Mouse (Mus musculus) hindbrain, embryonic 15.5 days (tissue): ENCODE measurements around the gene Whrn. TPM values are rescaled to one million over a fixed set of nuclear protein-coding genes. Genes with fewer than 3 reads are reported as not detected.

Experiments
- ATAC-seq: fragments of 200-750 bp; cut with Nextera tagmentation; 2 replicates; pipeline ENCODE4 v1.8.0; 2017; ENCODE audit warnings: low read depth, moderate number of reproducible peaks, moderate TSS enrichment; ENCODE audit not compliant: low FRiP score
- H3K27ac ChIP-seq: fragments of 300-500 bp; sonication (generic); replicated peaks from 2 replicates; pipeline ENCODE4 v1.5.1; 2015; ENCODE audit warnings: mild to moderate bottlenecking, inconsistent platforms
- H3K27me3 ChIP-seq: fragments of 300-500 bp; sonication (generic); 2 replicates; pipeline ENCODE4 v1.6.1; 2015; ENCODE audit warnings: control low read depth, inconsistent platforms
- H3K36me3 ChIP-seq: fragments of 300-500 bp; sonication (generic); 2 replicates; pipeline ENCODE4 v1.6.1; 2015; ENCODE audit warnings: control low read depth, inconsistent platforms
- H3K4me1 ChIP-seq: fragments of 300-500 bp; sonication (generic); replicated peaks from 2 replicates; pipeline ENCODE4 v1.6.1; 2015; ENCODE audit warnings: control low read depth, inconsistent platforms
- H3K4me2 ChIP-seq: fragments of 300-500 bp; sonication (generic); 2 replicates; pipeline ENCODE4 v1.6.1; 2015; ENCODE audit warnings: moderate library complexity, mild to moderate bottlenecking, inconsistent platforms
- H3K4me3 ChIP-seq: fragments of 300-500 bp; sonication (generic); 2 replicates; pipeline ENCODE4 v1.5.1; 2015; ENCODE audit warnings: mild to moderate bottlenecking, inconsistent platforms
- H3K9ac ChIP-seq: fragments of 300-500 bp; sonication (generic); 2 replicates; pipeline ENCODE4 v1.6.1; 2015; ENCODE audit warnings: inconsistent platforms
- H3K9me3 ChIP-seq: fragments of 300-500 bp; sonication (generic); 2 replicates; pipeline ENCODE4 v1.6.1; 2016; ENCODE audit warnings: control low read depth, inconsistent platforms
- WGBS: fragments of 180-500 bp; shearing (Covaris S2); methylation state at CpG from one replicate; pipeline ENCODE4 v1.1.7; 2015; 5-methylcytosine and 5-hydroxymethylcytosine counted together
- polyA plus RNA-seq: library from polyadenylated mRNA; unstranded; fragments of >200 nt; fragmentation: Nextera tagmentation; extraction: Ambion mirVana; gene quantifications from 2 replicates; pipeline ENCODE4 v1.2.1, GENCODE M21; 2015

Whrn gene
- polyA plus RNA-seq, 1 experiment from 2014 or later = 7.1 TPM

DNA sequence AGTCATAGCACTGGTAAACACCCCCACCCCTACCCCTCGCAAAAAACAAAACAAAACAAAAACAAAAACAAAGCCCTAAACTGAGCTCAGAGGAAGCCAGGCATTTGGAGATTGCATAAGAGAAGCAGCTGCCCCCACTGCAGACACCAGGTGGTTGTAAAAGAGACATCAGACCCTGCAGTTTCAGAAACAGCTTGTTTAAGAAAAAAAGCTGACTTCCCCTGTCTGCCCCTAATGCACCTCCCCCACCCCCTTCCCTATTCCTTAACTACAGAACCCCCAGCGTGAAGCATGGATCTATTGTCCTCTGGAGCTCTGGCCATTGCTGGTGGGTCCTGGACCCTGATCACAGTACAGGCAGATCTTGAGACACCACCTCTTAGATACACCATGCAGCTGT lies 21.4 kb downstream of the Whrn start:
- no peak overlapping the region for H3K4me2 ChIP-seq

GRCm38 (mm10) chr4:63467338-63467737 lies 28.5 kb downstream of the Whrn start:
- H3K36me3 ChIP-seq = no peaks in the 10 kb centered on the region
- H3K4me2 ChIP-seq = no peak overlapping the region
- WGBS = 58% methylated on average over 9 of the region's 10 CpGs
- H3K4me1 ChIP-seq = 0 out of 2 replicates have a peak, but pooled peaks cover 3% of the 10 kb centered on the region
- no peak overlapping the region for H3K27ac ChIP-seq
- H3K9me3 ChIP-seq = no peaks in the 10 kb centered on the region
- no peak overlapping the region for H3K9ac ChIP-seq
- no peak overlapping the region for H3K4me3 ChIP-seq
- ATAC-seq = peak; percentile 46; the same call in 1 of the 2 replicates
- H3K27me3 ChIP-seq = no peaks in the 10 kb centered on the region

More for the DNA sequence above, 21.4 kb downstream of the Whrn start:
- ATAC-seq = no peak
- Histone ChIP-seq H3K36me3 (no peaks in the 10 kb centered on the region), H3K9me3 (no peaks in the 10 kb centered on the region), H3K27ac (no peak overlapping the region), H3K9ac (no peak overlapping the region), H3K4me1 (no peaks in the 10 kb centered on the region), H3K4me3 (no peak overlapping the region), H3K27me3 (no peaks in the 10 kb centered on the region)
- 22% methylated on average over 2 of the region's 2 CpGs for WGBS

DNA sequence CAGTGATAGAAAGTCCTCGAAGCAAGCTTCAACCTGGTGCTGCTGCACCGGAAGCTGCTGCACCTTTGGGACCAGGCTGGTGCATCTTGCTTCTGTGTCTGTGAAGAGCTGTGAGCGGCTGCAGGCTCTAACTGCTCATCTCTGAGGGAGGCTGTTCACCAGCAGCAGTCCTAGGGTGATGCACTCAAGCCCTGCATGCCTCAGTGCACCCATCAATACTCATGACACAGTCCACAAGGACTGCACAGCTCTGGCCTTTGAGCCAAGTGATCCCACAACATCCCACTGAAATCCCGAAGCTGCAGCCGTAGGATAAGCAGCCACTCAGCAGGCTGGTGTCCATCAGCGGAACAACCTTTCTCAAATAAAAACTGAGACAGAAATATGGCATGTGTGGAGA lies 29.6 kb downstream of the Whrn start:
- Histone ChIP-seq H3K27me3 (no peaks in the 10 kb centered on the region), H3K36me3 (no peaks in the 10 kb centered on the region), H3K9ac (no peak overlapping the region), H3K27ac (no peak overlapping the region), H3K4me2 (no peak overlapping the region), H3K9me3 (no peaks in the 10 kb centered on the region), H3K4me1 (0 out of 2 replicates have a peak, but pooled peaks cover 3% of the 10 kb centered on the region), H3K4me3 (no peak overlapping the region)
- no peak for ATAC-seq
- 66% methylated on average over 6 of the region's 6 CpGs for WGBS

DNA sequence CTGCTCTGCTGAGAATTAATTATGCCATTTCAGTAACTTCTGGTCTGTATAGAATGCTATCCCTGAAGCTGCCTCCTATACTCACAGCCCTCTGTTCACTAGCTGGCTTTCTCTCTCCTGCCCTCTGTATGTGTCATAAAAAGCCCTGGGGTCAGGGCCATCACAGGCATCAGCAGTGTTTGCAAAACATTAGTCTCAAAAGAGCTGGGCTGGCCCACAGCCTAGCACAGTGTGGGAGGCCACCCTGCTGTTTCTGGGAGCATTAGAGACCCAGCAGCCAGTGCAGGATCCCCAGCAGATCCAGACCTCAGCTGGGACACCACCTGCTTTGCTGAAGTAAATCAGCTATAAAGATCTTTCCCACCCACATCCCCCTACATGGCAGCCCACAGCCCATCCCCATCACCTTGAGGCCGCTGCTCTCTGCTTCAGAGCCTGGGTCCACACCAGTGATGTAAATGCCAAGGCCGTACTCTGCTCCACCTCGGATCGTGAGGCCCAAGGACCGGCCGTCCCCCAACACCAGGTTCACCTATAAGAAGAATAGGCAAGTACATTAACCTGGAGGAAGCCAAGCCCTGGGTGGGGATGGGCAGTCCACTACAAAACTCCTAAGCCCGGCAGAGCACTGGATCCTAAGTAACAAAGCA lies 34.8 kb downstream of the Whrn start:
- no peak overlapping the region for H3K9ac ChIP-seq
- peaks cover 9% of the 10 kb centered on the region for H3K4me1 ChIP-seq
- H3K27ac ChIP-seq = no peak overlapping the region
- H3K4me2 ChIP-seq = no peak overlapping the region
- no peak; the same call in 1 of the 2 replicates for ATAC-seq
- no peaks in the 10 kb centered on the region for H3K36me3 ChIP-seq
- H3K9me3 ChIP-seq = no peaks in the 10 kb centered on the region
- H3K27me3 ChIP-seq = no peaks in the 10 kb centered on the region
- 71% methylated on average over 7 of the region's 7 CpGs for WGBS
- no peak overlapping the region for H3K4me3 ChIP-seq

GRCm38 (mm10) chr4:63459141-63459789 lies 36.5 kb downstream of the Whrn start:
- H3K27ac ChIP-seq = peak overlapping the region; percentile 36
- no peaks in the 10 kb centered on the region for H3K36me3 ChIP-seq
- 11% methylated on average over 16 of the region's 16 CpGs for WGBS
- peak overlapping the region; percentile 32 for H3K4me2 ChIP-seq
- H3K4me3 ChIP-seq = no peak overlapping the region
- peaks cover 9% of the 10 kb centered on the region for H3K4me1 ChIP-seq
- no peaks in the 10 kb centered on the region for H3K9me3 ChIP-seq
- ATAC-seq = peak; percentile 42; the same call in 1 of the 2 replicates
- H3K27me3 ChIP-seq = no peaks in the 10 kb centered on the region
- no peak overlapping the region for H3K9ac ChIP-seq

DNA sequence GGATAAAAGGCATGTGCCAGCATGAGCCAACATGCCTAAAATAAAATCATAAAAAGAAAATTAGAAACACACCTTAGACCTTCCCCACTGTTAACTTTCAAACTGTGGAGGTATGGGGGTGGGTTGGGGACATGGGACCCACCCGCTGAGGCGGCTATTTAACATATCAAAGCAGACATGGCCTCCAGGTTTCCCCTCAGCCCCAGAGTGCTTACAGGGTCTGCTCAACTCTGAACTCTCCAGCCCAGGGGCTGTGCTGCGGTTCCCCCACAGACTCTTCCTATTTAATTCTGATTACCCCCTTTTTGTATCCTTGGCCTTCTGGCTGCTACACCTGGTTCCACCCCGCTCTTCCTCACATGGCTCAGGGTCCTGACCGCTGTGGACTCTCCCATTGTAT lies 39.2 kb downstream of the Whrn start:
- ATAC-seq = no peak
- no peaks in the 10 kb centered on the region for H3K27me3 ChIP-seq
- no peak overlapping the region for H3K27ac ChIP-seq
- H3K4me1 ChIP-seq = peaks cover 9% of the 10 kb centered on the region
- H3K4me3 ChIP-seq = no peak overlapping the region
- H3K4me2 ChIP-seq = no peak overlapping the region
- WGBS = 47% methylated on average over 5 of the region's 5 CpGs
- H3K36me3 ChIP-seq = no peaks in the 10 kb centered on the region
- H3K9me3 ChIP-seq = no peaks in the 10 kb centered on the region
- no peak overlapping the region for H3K9ac ChIP-seq

GRCm38 (mm10) chr4:63453939-63454513 lies 41.8 kb downstream of the Whrn start:
- Histone ChIP-seq H3K27ac (no peak overlapping the region), H3K4me3 (no peak overlapping the region), H3K36me3 (no peaks in the 10 kb centered on the region), H3K4me1 (peaks cover 2% of the 10 kb centered on the region), H3K27me3 (no peaks in the 10 kb centered on the region), H3K9ac (no peak overlapping the region), H3K4me2 (no peak overlapping the region), H3K9me3 (no peaks in the 10 kb centered on the region)
- no peak for ATAC-seq
- 82% methylated on average over 6 of the region's 6 CpGs for WGBS

DNA sequence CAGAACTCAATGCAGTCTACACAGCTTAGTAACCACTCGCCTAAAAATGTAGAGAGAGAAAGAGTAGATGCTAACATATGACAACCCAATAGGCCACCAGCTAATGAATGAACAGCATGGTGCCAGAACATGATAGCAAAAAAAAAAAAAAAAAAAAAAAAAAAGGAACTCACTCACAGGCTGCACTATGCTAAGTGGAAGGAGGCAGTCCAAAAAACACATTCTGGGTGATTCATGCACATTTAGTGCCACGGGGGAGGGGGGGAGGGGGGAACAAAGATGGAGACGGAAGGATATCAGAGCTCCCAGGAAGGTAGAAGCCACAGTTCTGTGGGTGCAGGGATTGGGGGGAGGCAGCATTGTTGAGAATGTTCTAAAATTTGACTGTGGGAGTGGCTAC lies 43.2 kb downstream of the Whrn start:
- no peak overlapping the region for H3K9ac ChIP-seq
- no peak for ATAC-seq
- H3K36me3 ChIP-seq = no peaks in the 10 kb centered on the region
- no peak overlapping the region for H3K4me2 ChIP-seq
- WGBS = 59% methylated on average over 3 of the region's 3 CpGs
- no peak overlapping the region for H3K27ac ChIP-seq
- no peaks in the 10 kb centered on the region for H3K9me3 ChIP-seq
- H3K4me1 ChIP-seq = no peaks in the 10 kb centered on the region
- no peaks in the 10 kb centered on the region for H3K27me3 ChIP-seq
- H3K4me3 ChIP-seq = no peak overlapping the region

- H3K27ac ChIP-seq = no peak overlapping the region
- no peaks in the 10 kb centered on the region for H3K9me3 ChIP-seq
- no peak overlapping the region for H3K9ac ChIP-seq
- H3K36me3 ChIP-seq = no peaks in the 10 kb centered on the region
- no peak overlapping the region for H3K4me3 ChIP-seq
- no peak overlapping the region for H3K4me2 ChIP-seq
- ATAC-seq = no peak
- no peaks in the 10 kb centered on the region for H3K27me3 ChIP-seq
- WGBS = 70% methylated on average over 5 of the region's 5 CpGs
- no peaks in the 10 kb centered on the region for H3K4me1 ChIP-seq
Measured at GRCm38 (mm10) chr4:63450551-63450950, 45.2 kb downstream of the Whrn start.

- no peak overlapping the region for H3K27ac ChIP-seq
- no peak overlapping the region for H3K9ac ChIP-seq
- no peak overlapping the region for H3K4me2 ChIP-seq
- H3K27me3 ChIP-seq = no peaks in the 10 kb centered on the region
- no peaks in the 10 kb centered on the region for H3K9me3 ChIP-seq
- no peak overlapping the region for H3K4me3 ChIP-seq
- H3K36me3 ChIP-seq = no peaks in the 10 kb centered on the region
- WGBS = 55% methylated on average over 10 of the region's 10 CpGs
- H3K4me1 ChIP-seq = no peaks in the 10 kb centered on the region
- no peak; the same call in 1 of the 2 replicates for ATAC-seq
Measured at GRCm38 (mm10) chr4:63444362-63445066, 51.3 kb downstream of the Whrn start.

GRCm38 (mm10) chr4:63443101-63443500 lies 52.7 kb downstream of the Whrn start:
- Histone ChIP-seq H3K4me2 (no peak overlapping the region), H3K9ac (no peak overlapping the region), H3K9me3 (no peaks in the 10 kb centered on the region), H3K27me3 (no peaks in the 10 kb centered on the region), H3K27ac (no peak overlapping the region), H3K36me3 (no peaks in the 10 kb centered on the region), H3K4me1 (peaks cover under 1% of the 10 kb centered on the region; the same call in 1 of the 2 replicates), H3K4me3 (no peak overlapping the region)
- no peak for ATAC-seq
- WGBS = 93% methylated on average over 2 of the region's 2 CpGs

GRCm38 (mm10) chr4:63441616-63442015 lies 54.2 kb downstream of the Whrn start:
- Histone ChIP-seq H3K9ac (no peak overlapping the region), H3K4me2 (no peak overlapping the region), H3K27ac (no peak overlapping the region), H3K36me3 (no peaks in the 10 kb centered on the region), H3K9me3 (no peaks in the 10 kb centered on the region), H3K27me3 (no peaks in the 10 kb centered on the region), H3K4me1 (peaks cover 11% of the 10 kb centered on the region), H3K4me3 (no peak overlapping the region)
- 91% methylated on average over 7 of the region's 7 CpGs for WGBS
- ATAC-seq = no peak
